Mouse (Mus musculus) frontal cortex, adult 2 months (tissue): ENCODE measurements at regions not wholly inside any gene's neighbourhood (a gene's known extent, or its start where the extent isn't known, plus 50 kb on each side); places are given as distances from the start of the nearest gene placed in this dataset.

Source experiments
- DNase-seq, 2 experiments: peaks; one replicate each; pipeline ENCODE4 v3.0.0; 2022; ENCODE audit warnings: low spot score in 1 of 2; ENCODE audit errors: extremely low spot score in 1 of 2

GRCm38 (mm10) chr9:93777784-93778402 lies 760.0 kb downstream of the 1190002N15Rik start:
- peak in 1 of 2 experiments; percentile 5 for DNase-seq
